Mouse (Mus musculus) liver, embryonic 16.5 days (tissue): Measurements from ENCODE around the gene Tent4b. TPM values are rescaled to one million over a fixed set of nuclear protein-coding genes. Genes with fewer than 3 reads are reported as not detected.

Experiments used
- ATAC-seq: fragments of 200-750 bp; cut with Nextera tagmentation; 2 replicates; pipeline ENCODE4 v1.8.0; 2017; ENCODE audit warnings: low read depth, mild to moderate bottlenecking, moderate number of reproducible peaks, moderate library complexity
- H3K27ac ChIP-seq: fragments of 300-500 bp; sonication (generic); 2 replicates; pipeline ENCODE4 v1.5.1; 2014; ENCODE audit warnings: mild to moderate bottlenecking, low read length
- H3K27me3 ChIP-seq: fragments of 300-500 bp; sonication (generic); 2 replicates; pipeline ENCODE4 v1.6.1; 2014; ENCODE audit warnings: low read depth, low read length, mixed read lengths; ENCODE audit not compliant: control insufficient read depth, insufficient read depth
- H3K36me3 ChIP-seq: fragments of 300-500 bp; sonication (generic); 2 replicates; pipeline ENCODE4 v1.6.1; 2014; ENCODE audit warnings: mild to moderate bottlenecking; ENCODE audit not compliant: control insufficient read depth, insufficient read depth
- H3K4me1 ChIP-seq: fragments of 300-500 bp; sonication (generic); 2 replicates; pipeline ENCODE4 v1.6.1; 2014; ENCODE audit warnings: low read depth, low read length, mixed read lengths; ENCODE audit not compliant: control insufficient read depth
- H3K4me2 ChIP-seq: fragments of 300-500 bp; sonication (generic); 2 replicates; pipeline ENCODE4 v1.6.1; 2014; ENCODE audit warnings: low read depth, low read length, mixed read lengths
- H3K4me3 ChIP-seq: fragments of 300-500 bp; sonication (generic); 2 replicates; pipeline ENCODE4 v1.5.1; 2014; ENCODE audit warnings: low read depth, mild to moderate bottlenecking, low read length
- H3K9ac ChIP-seq: fragments of 300-500 bp; sonication (generic); 2 replicates; pipeline ENCODE4 v1.6.1; 2014; ENCODE audit warnings: low read depth, low read length
- H3K9me3 ChIP-seq: fragments of 300-500 bp; sonication (generic); replicated peaks from 2 replicates; pipeline ENCODE4 v1.6.1; 2016; ENCODE audit warnings: low read length; ENCODE audit not compliant: control insufficient read depth
- WGBS: fragments of 180-500 bp; shearing (Covaris S2); extraction: QIAGEN DNeasy Blood & Tissue Kit; methylation state at CpG from one replicate; pipeline ENCODE4 v1.1.7; 2014; ENCODE audit not compliant: insufficient replicate concordance; 5-methylcytosine and 5-hydroxymethylcytosine counted together
- polyA plus RNA-seq: library from polyadenylated mRNA; unstranded; fragments of >200 nt; fragmentation: Nextera tagmentation; extraction: Ambion mirVana; gene quantifications from 2 replicates; pipeline ENCODE4 v1.2.1, GENCODE M21; 2015

Gene Tent4b
- polyA plus RNA-seq, 1 experiment from 2014 or later, result 2.5 TPM

- H3K4me3 ChIP-seq, result no peak overlapping the region
- H3K36me3 ChIP-seq, result no peaks in the 10 kb centered on the region
- no peaks in the 10 kb centered on the region for H3K27me3 ChIP-seq
- no peak for ATAC-seq
- H3K27ac ChIP-seq, result no peak overlapping the region
- WGBS, result 52% methylated on average over 4 of the region's 4 CpGs
- H3K9me3 ChIP-seq, result no peaks in the 10 kb centered on the region
- no peak overlapping the region for H3K4me2 ChIP-seq
- peaks cover 5% of the 10 kb centered on the region; the same call in 1 of the 2 replicates for H3K4me1 ChIP-seq
- H3K9ac ChIP-seq, result no peak overlapping the region
These were observed 22.3 kb downstream of the Tent4b start for GRCm38 (mm10) chr8:88221353-88221752.

GRCm38 (mm10) chr8:88225358-88225757 lies 26.3 kb downstream of the Tent4b start:
- H3K9ac ChIP-seq, result no peak overlapping the region
- no peaks in the 10 kb centered on the region for H3K36me3 ChIP-seq
- WGBS, result 74% methylated on average over 5 of the region's 5 CpGs
- H3K4me3 ChIP-seq, result no peak overlapping the region
- no peaks in the 10 kb centered on the region for H3K27me3 ChIP-seq
- peaks cover 16% of the 10 kb centered on the region for H3K4me1 ChIP-seq
- H3K4me2 ChIP-seq, result no peak overlapping the region
- no peaks in the 10 kb centered on the region for H3K9me3 ChIP-seq
- ATAC-seq, result no peak
- H3K27ac ChIP-seq, result no peak overlapping the region

GRCm38 (mm10) chr8:88227851-88228250 lies 28.8 kb downstream of the Tent4b start:
- Histone ChIP-seq H3K36me3 (no peaks in the 10 kb centered on the region), H3K4me2 (no peak overlapping the region), H3K27ac (no peak overlapping the region), H3K9me3 (no peaks in the 10 kb centered on the region), H3K9ac (no peak overlapping the region), H3K4me3 (no peak overlapping the region), H3K4me1 (peaks cover 12% of the 10 kb centered on the region), H3K27me3 (no peaks in the 10 kb centered on the region)
- no peak for ATAC-seq
- WGBS, result 65% methylated on average over 6 of the region's 6 CpGs

- no peak overlapping the region for H3K4me2 ChIP-seq
- no peak for ATAC-seq
- H3K27me3 ChIP-seq, result no peaks in the 10 kb centered on the region
- 35% methylated on average over 1 of the region's 1 CpGs for WGBS
- H3K9me3 ChIP-seq, result no peaks in the 10 kb centered on the region
- H3K36me3 ChIP-seq, result no peaks in the 10 kb centered on the region
- H3K4me3 ChIP-seq, result no peak overlapping the region
- H3K9ac ChIP-seq, result no peak overlapping the region
- H3K4me1 ChIP-seq, result peaks cover 12% of the 10 kb centered on the region
- peak overlapping the region; percentile 29; the same call in 1 of the 2 replicates for H3K27ac ChIP-seq
These were observed 29.3 kb downstream of the Tent4b start for GRCm38 (mm10) chr8:88228286-88228685.

GRCm38 (mm10) chr8:88228800-88229199 lies 29.8 kb downstream of the Tent4b start:
- Histone ChIP-seq H3K27ac (peak overlapping the region; percentile 29; the same call in 1 of the 2 replicates), H3K4me3 (no peak overlapping the region), H3K9ac (no peak overlapping the region), H3K27me3 (no peaks in the 10 kb centered on the region), H3K4me2 (no peak overlapping the region), H3K4me1 (peaks cover 12% of the 10 kb centered on the region), H3K9me3 (no peaks in the 10 kb centered on the region), H3K36me3 (no peaks in the 10 kb centered on the region)
- ATAC-seq, result no peak
- no CpG with 5 or more reads among the region's 1 CpGs for WGBS

GRCm38 (mm10) chr8:88236666-88237065 lies 37.7 kb downstream of the Tent4b start:
- 61% methylated on average over 2 of the region's 2 CpGs for WGBS
- Histone ChIP-seq H3K27ac (no peak overlapping the region), H3K4me2 (no peak overlapping the region), H3K27me3 (no peaks in the 10 kb centered on the region), H3K4me3 (no peak overlapping the region), H3K9me3 (no peaks in the 10 kb centered on the region), H3K4me1 (peaks cover 3% of the 10 kb centered on the region; the same call in 1 of the 2 replicates), H3K36me3 (no peaks in the 10 kb centered on the region), H3K9ac (no peak overlapping the region)
- ATAC-seq, result no peak

- peaks cover 3% of the 10 kb centered on the region; the same call in 1 of the 2 replicates for H3K4me1 ChIP-seq
- no peak overlapping the region for H3K27ac ChIP-seq
- H3K9me3 ChIP-seq, result no peaks in the 10 kb centered on the region
- no peak overlapping the region for H3K4me2 ChIP-seq
- H3K36me3 ChIP-seq, result no peaks in the 10 kb centered on the region
- no peak overlapping the region for H3K9ac ChIP-seq
- 38% methylated on average over 2 of the region's 2 CpGs for WGBS
- H3K27me3 ChIP-seq, result no peaks in the 10 kb centered on the region
- H3K4me3 ChIP-seq, result no peak overlapping the region
- ATAC-seq, result no peak
These were observed 38.6 kb downstream of the Tent4b start for GRCm38 (mm10) chr8:88237606-88238005.

- H3K4me3 ChIP-seq, result no peak overlapping the region
- no peak overlapping the region for H3K27ac ChIP-seq
- H3K27me3 ChIP-seq, result no peaks in the 10 kb centered on the region
- no peak overlapping the region for H3K4me2 ChIP-seq
- no peak for ATAC-seq
- no peaks in the 10 kb centered on the region for H3K36me3 ChIP-seq
- 72% methylated on average over 5 of the region's 5 CpGs for WGBS
- peaks cover 3% of the 10 kb centered on the region; the same call in 1 of the 2 replicates for H3K4me1 ChIP-seq
- H3K9ac ChIP-seq, result no peak overlapping the region
- no peaks in the 10 kb centered on the region for H3K9me3 ChIP-seq
These were observed 40.3 kb downstream of the Tent4b start for GRCm38 (mm10) chr8:88239277-88239676.

- no peaks in the 10 kb centered on the region for H3K36me3 ChIP-seq
- WGBS, result 61% methylated on average over 4 of the region's 4 CpGs
- ATAC-seq, result no peak
These were observed 42.9 kb downstream of the Tent4b start for GRCm38 (mm10) chr8:88241871-88242270.

More at GRCm38 (mm10) chr8:88241871-88242270, 42.9 kb downstream of the Tent4b start:
- H3K9me3 ChIP-seq, result no peaks in the 10 kb centered on the region
- H3K4me3 ChIP-seq, result no peak overlapping the region
- H3K4me1 ChIP-seq, result peaks cover 3% of the 10 kb centered on the region; the same call in 1 of the 2 replicates
- H3K27me3 ChIP-seq, result no peaks in the 10 kb centered on the region
- no peak overlapping the region for H3K27ac ChIP-seq
- H3K4me2 ChIP-seq, result no peak overlapping the region
- no peak overlapping the region for H3K9ac ChIP-seq
